Mouse (Mus musculus) CD8-positive naive resting alpha-beta T cell, adult 57 days (primary cell): ENCODE results near the gene Ccna2. TPM values are rescaled to one million over a fixed set of nuclear protein-coding genes. Genes with fewer than 3 reads are reported as not detected.

Experiments
- total RNA-seq: library from RNA; stranded (reverse); gene quantifications from one replicate; pipeline ENCODE4 v1.2.4, GENCODE M21; 2023

The Ccna2 gene
- total RNA-seq: 0.58 TPM

GRCm38 (mm10) chr3:36571827-36572378, at the start of gene Ccna2:
Ccna2 (minus strand) TSS chr3:36572150.

GRCm38 (mm10) chr3:36613202-36613907, 41.4 kb upstream of the Ccna2 start, which contains the start of gene Bbs7:
Bbs7 (minus strand) TSS chr3:36613477.

DNA sequence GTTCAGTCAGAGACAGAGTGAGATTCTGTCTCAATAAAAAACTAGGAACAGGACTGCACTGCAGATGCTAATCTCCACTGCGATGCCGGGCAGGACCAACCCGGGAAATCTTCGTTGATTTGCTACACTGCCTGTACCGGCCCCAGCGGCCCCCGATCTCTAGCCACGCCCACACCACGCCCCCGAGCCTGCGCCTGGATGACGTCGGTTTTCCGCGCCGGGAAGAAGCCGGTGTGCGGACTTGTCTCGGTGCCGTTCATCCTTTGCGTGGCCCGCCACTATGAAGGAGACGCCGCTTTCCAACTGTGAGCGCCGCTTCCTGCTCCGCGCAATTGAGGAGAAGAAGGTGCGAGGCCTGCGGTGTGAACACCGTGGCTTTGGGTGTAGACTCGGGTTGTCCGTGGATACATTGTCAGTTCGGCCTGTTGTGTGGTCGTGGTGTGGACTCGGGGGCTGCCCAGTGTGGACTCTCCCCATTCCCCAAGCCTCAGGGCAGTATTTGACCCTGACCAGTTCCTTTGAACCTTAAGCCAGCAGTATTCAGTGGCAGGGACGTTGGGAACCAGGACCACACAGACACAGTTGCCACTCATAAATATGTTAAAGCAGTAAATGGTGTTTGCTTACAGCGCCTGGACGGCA, 19.4 kb downstream of the Ccna2 start, which contains the start of gene Exosc9:
Gene Exosc9, plus strand, starts transcription at position 201 of the 642 bp plus-strand sequence.

GRCm38 (mm10) chr3:36521073-36522060, 50.6 kb downstream of the Ccna2 start, which contains the start of gene Gm11549:
Gm11549 (minus strand) TSS chr3:36521813.

Other genes with a start within 250 kb of the Ccna2 start
- gene Anxa5, start 96.3 kb downstream of the Ccna2 start, total RNA-seq: 47.8 TPM
- not detected for gene 1810062G17Rik, start 96.2 kb downstream of the Ccna2 start, total RNA-seq
- gene Gm11549, start 50.3 kb downstream of the Ccna2 start, total RNA-seq: not detected
- 39.5 TPM for gene Exosc9, start 19.5 kb downstream of the Ccna2 start, total RNA-seq
- gene Bbs7, start 41.3 kb upstream of the Ccna2 start, total RNA-seq: 0.70 TPM
- not detected for gene Trpc3, start 118.0 kb upstream of the Ccna2 start, total RNA-seq